Mouse (Mus musculus) forebrain, postnatal 0 days (tissue): ENCODE data around the gene 4930432K21Rik. TPM values are rescaled to one million over a fixed set of nuclear protein-coding genes. Genes with fewer than 3 reads are reported as not detected.

ENCODE experiments used
- ATAC-seq: fragments of 200-750 bp; cut with Nextera tagmentation; 2 replicates; pipeline ENCODE4 v1.8.0; 2017; ENCODE audit warnings: mild to moderate bottlenecking, moderate library complexity
- DNase-seq: peaks from one replicate; pipeline ENCODE4 v3.0.0-alpha.2; 2015
- H3K27ac ChIP-seq: fragments of 300-500 bp; sonication (generic); 2 replicates; pipeline ENCODE4 v1.5.1; 2014; ENCODE audit warnings: low read depth, mild to moderate bottlenecking, antibody characterized with exemption, low read length, moderate library complexity, mixed read lengths
- H3K27me3 ChIP-seq: fragments of 300-500 bp; sonication (generic); 2 replicates; pipeline ENCODE4 v1.6.1; 2014; ENCODE audit warnings: mild to moderate bottlenecking, low read length, mixed read lengths; ENCODE audit not compliant: insufficient read depth
- H3K36me3 ChIP-seq: fragments of 300-500 bp; sonication (generic); 2 replicates; pipeline ENCODE4 v1.6.1; 2014; ENCODE audit warnings: mild to moderate bottlenecking, moderate library complexity; ENCODE audit not compliant: insufficient read depth
- H3K4me1 ChIP-seq: fragments of 300-500 bp; sonication (generic); 2 replicates; pipeline ENCODE4 v1.6.1; 2014; ENCODE audit warnings: antibody characterized with exemption; ENCODE audit not compliant: insufficient read depth
- H3K4me2 ChIP-seq: fragments of 300-500 bp; sonication (generic); 2 replicates; pipeline ENCODE4 v1.6.1; 2014; ENCODE audit warnings: low read depth, mild to moderate bottlenecking, moderate library complexity
- H3K4me3 ChIP-seq: fragments of 300-500 bp; sonication (generic); 2 replicates; pipeline ENCODE4 v1.5.1; 2014; ENCODE audit warnings: low read depth, low read length, mixed read lengths
- H3K9ac ChIP-seq: fragments of 300-500 bp; sonication (generic); 2 replicates; pipeline ENCODE4 v1.6.1; 2014; ENCODE audit warnings: mild to moderate bottlenecking
- H3K9me3 ChIP-seq: fragments of 300-500 bp; sonication (generic); 2 replicates; pipeline ENCODE4 v1.6.1; 2016; ENCODE audit warnings: low read length
- CTCF ChIP-seq: sonication (generic); IDR thresholded peaks from 2 replicates; pipeline ENCODE4 v1.5.1; 2016; ENCODE audit warnings: antibody characterized with exemption, control low read depth, low read depth
- WGBS: fragments of 180-500 bp; shearing (Covaris S2); extraction: QIAGEN DNeasy Blood & Tissue Kit; methylation state at CpG from one replicate; pipeline ENCODE4 v1.1.7; 2014; 5-methylcytosine and 5-hydroxymethylcytosine counted together
- polyA plus RNA-seq: library from polyadenylated mRNA; unstranded; fragments of >200 nt; fragmentation: Nextera tagmentation; extraction: Ambion mirVana; gene quantifications from 2 replicates; pipeline ENCODE4 v1.2.1, GENCODE M21; 2015
- total RNA-seq: library from RNA; depleted of rRNA; stranded (reverse); fragments of >200 nt; gene quantifications from 2 replicates; pipeline ENCODE4 v1.2.3, GENCODE M21; 2014

4930432K21Rik gene
- total and polyA plus RNA-seq, 2 experiments from 2014 or later, result 3.3 to 3.5 TPM

- H3K27me3 ChIP-seq, result no peaks in the 10 kb centered on the region
- no peak for TF ChIP-seq CTCF
- H3K36me3 ChIP-seq, result peaks cover 37% of the 10 kb centered on the region
- ATAC-seq (0 out of 2 replicates have a peak, but pooled peaks have one; percentile 10), DNase-seq (no peak)
- whole genome bisulfite sequencing, result 39% methylated on average over 17 of the region's 17 CpGs
- H3K9ac ChIP-seq, result peak overlapping the region; percentile 1; the same call in 1 of the 2 replicates
- 0 out of 2 replicates have a peak, but pooled peaks cover 6% of the 10 kb centered on the region for H3K4me1 ChIP-seq
- no peak overlapping the region for H3K27ac ChIP-seq
- no peak overlapping the region for H3K4me2 ChIP-seq
- H3K9me3 ChIP-seq, result no peaks in the 10 kb centered on the region
- no peak overlapping the region for H3K4me3 ChIP-seq
Measured at GRCm38 (mm10) chr8:84208381-84209380, 60.9 kb downstream of the 4930432K21Rik start.

GRCm38 (mm10) chr8:84210167-84210791 is 62.5 kb downstream of the 4930432K21Rik start:
- Histone ChIP-seq H3K9ac (no peak overlapping the region), H3K9me3 (no peaks in the 10 kb centered on the region), H3K4me3 (peak overlapping the region; percentile 7; the same call in 1 of the 2 replicates), H3K27me3 (no peaks in the 10 kb centered on the region), H3K4me1 (no peaks in the 10 kb centered on the region), H3K4me2 (peak overlapping the region; percentile 37), H3K36me3 (peaks cover 50% of the 10 kb centered on the region), H3K27ac (no peak overlapping the region)
- TF ChIP-seq CTCF, result peak; percentile 95
- ATAC-seq, result peak; percentile 77
- peak; percentile 87 for DNase-seq
- WGBS, result 55% methylated on average over 34 of the region's 34 CpGs

GRCm38 (mm10) chr8:84211202-84211601 is 63.4 kb downstream of the 4930432K21Rik start:
- 89% methylated on average over 3 of the region's 3 CpGs for WGBS
- Histone ChIP-seq H3K9me3 (no peaks in the 10 kb centered on the region), H3K27me3 (no peaks in the 10 kb centered on the region), H3K4me3 (no peak overlapping the region), H3K4me2 (no peak overlapping the region), H3K27ac (no peak overlapping the region), H3K4me1 (no peaks in the 10 kb centered on the region), H3K9ac (no peak overlapping the region), H3K36me3 (peaks cover 59% of the 10 kb centered on the region)
- no peak for TF ChIP-seq CTCF
- no peak for DNase-seq
- no peak for ATAC-seq

GRCm38 (mm10) chr8:84211881-84212563 is 64.2 kb downstream of the 4930432K21Rik start:
- no peaks in the 10 kb centered on the region for H3K9me3 ChIP-seq
- WGBS, result 92% methylated on average over 31 of the region's 31 CpGs
- ATAC-seq (no peak), DNase-seq (no peak)
- H3K9ac ChIP-seq, result no peak overlapping the region
- H3K4me2 ChIP-seq, result no peak overlapping the region
- H3K36me3 ChIP-seq, result peaks cover 68% of the 10 kb centered on the region
- H3K4me1 ChIP-seq, result no peaks in the 10 kb centered on the region
- H3K27me3 ChIP-seq, result no peaks in the 10 kb centered on the region
- H3K4me3 ChIP-seq, result no peak overlapping the region
- no peak overlapping the region for H3K27ac ChIP-seq
- TF ChIP-seq CTCF, result no peak

- no peak for DNase-seq
- H3K36me3 ChIP-seq, result peaks cover 80% of the 10 kb centered on the region
Measured at GRCm38 (mm10) chr8:84213277-84213676, 65.5 kb downstream of the 4930432K21Rik start.

GRCm38 (mm10) chr8:84217206-84217605 is 69.4 kb downstream of the 4930432K21Rik start:
- TF ChIP-seq CTCF, result no peak
- H3K27ac ChIP-seq, result no peak overlapping the region
- no peak overlapping the region for H3K9ac ChIP-seq
- no peaks in the 10 kb centered on the region for H3K9me3 ChIP-seq
- H3K27me3 ChIP-seq, result no peaks in the 10 kb centered on the region
- ATAC-seq (no peak), DNase-seq (no peak)
- H3K4me3 ChIP-seq, result no peak overlapping the region
- no peak overlapping the region for H3K4me2 ChIP-seq
- no peaks in the 10 kb centered on the region for H3K4me1 ChIP-seq
- 97% methylated on average over 11 of the region's 11 CpGs for WGBS
- H3K36me3 ChIP-seq, result peaks cover 93% of the 10 kb centered on the region

More at GRCm38 (mm10) chr8:84213277-84213676, 65.5 kb downstream of the 4930432K21Rik start:
- Histone ChIP-seq H3K27me3 (no peaks in the 10 kb centered on the region), H3K4me2 (no peak overlapping the region), H3K27ac (no peak overlapping the region), H3K9me3 (no peaks in the 10 kb centered on the region), H3K9ac (no peak overlapping the region), H3K4me1 (no peaks in the 10 kb centered on the region), H3K4me3 (no peak overlapping the region)
- 87% methylated on average over 4 of the region's 4 CpGs for WGBS
- TF ChIP-seq CTCF, result no peak
- ATAC-seq, result no peak
